Mouse (Mus musculus) heart, adult 18-20 months (tissue): ENCODE measurements around the gene Trpc1. TPM values are rescaled to one million over a fixed set of nuclear protein-coding genes. Genes with fewer than 3 reads are reported as not detected.

Source experiments
- DNase-seq, 2 experiments: peaks; one replicate each; pipeline ENCODE4 v3.0.0; 2021 to 2022; ENCODE audit warnings: mixed read lengths in 1 of 2
- total RNA-seq, 2 experiments: library from RNA; stranded (reverse); gene quantifications; 2 replicates each; pipeline ENCODE4 v1.2.3; 2021

The Trpc1 gene
- total RNA-seq, 2 experiments from 2014 or later: 7.4 to 8.0 TPM

- DNase-seq: no peak
These were observed 53.6 kb downstream of the Trpc1 start for GRCm38 (mm10) chr9:95696581-95696980.

GRCm38 (mm10) chr9:95695023-95695422, 55.2 kb downstream of the Trpc1 start:
- no peak for DNase-seq

DNA sequence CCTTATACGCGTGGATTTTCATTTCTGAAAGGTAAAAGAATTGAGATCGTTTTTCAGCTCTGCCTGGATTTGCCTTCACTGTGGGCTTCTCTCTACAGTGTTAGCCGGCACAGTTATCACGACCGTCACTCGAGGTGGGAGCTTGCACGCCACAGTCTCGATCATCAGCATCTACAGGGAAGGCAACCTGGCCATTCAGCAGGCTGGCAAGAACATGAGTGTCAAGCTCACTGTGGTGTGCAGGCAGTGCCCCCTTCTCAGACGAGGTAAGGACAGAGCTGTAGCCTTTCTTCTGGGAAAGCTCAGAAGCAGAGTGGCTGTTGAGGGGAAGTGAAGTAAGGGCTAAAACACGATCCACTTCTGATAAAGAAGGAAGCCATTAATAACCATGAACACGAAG, 55.6 kb downstream of the Trpc1 start:
- DNase-seq: no peak

DNA sequence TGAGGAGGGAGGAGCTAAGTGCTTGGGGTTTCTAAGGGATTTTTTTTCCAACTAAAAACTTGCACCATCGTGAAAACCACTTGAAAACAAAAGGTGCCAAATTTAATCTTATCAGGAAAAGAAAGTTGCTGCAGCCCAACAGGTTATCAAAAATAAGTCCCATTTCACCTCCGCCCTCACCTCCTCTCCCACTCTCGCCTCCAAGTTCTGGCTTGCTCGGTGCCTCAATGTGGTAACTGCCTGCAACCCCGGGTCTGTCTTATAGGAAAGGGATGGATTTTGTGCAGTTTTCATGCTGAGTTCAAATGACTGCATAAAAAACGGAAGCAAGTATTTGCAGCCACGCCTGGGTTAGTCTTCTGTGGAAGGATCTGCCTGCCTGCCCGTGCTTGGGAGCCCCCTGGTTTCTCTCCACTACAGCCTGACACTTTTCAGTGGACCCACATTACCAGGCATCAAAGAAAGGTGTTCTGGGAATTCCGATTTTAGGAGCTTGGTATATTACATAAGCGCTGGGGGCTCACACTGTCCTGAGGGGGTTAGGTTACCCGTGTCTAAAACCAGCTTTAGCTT, 56.6 kb downstream of the Trpc1 start:
- no peak for DNase-seq

DNA sequence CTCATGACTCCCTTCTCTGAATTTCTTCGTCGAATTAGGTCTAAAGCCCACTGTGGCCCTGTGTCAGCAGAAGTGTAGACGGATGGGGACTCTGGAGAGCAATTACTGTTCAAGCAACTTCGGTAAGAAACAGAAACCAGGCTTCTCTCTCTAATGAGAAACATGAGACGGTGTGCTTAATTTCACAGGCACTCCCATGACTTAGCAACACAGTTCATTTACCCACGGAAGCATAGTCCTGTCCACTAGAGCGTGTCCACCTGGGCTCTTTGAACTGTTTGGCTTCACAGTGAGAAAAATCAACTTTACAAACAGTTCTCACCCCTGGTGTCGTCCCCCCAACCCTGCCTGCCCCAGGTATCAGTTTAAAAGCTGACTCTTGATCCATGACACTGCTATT, 57.4 kb downstream of the Trpc1 start:
- DNase-seq: no peak

DNA sequence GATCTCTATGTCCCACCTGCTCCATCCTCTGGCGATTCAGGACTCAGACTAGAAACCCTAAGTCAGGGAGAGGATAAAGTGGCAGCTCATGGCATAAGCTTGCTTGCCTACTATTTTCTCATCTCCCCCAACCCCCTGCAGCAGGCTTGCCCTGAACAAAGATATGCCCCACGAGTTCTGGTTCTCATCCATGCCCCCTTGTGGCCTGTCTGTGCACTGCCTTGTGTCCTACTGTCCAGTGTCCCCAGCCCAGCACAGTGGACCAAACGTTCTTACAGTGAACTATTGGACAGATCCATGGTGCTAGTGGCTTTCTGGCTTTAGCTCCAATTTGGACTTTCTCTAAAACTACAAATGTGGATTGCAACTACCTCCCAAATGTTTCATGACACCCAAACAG, 62.1 kb downstream of the Trpc1 start:
- DNase-seq: peak; percentile 24 to 73

DNA sequence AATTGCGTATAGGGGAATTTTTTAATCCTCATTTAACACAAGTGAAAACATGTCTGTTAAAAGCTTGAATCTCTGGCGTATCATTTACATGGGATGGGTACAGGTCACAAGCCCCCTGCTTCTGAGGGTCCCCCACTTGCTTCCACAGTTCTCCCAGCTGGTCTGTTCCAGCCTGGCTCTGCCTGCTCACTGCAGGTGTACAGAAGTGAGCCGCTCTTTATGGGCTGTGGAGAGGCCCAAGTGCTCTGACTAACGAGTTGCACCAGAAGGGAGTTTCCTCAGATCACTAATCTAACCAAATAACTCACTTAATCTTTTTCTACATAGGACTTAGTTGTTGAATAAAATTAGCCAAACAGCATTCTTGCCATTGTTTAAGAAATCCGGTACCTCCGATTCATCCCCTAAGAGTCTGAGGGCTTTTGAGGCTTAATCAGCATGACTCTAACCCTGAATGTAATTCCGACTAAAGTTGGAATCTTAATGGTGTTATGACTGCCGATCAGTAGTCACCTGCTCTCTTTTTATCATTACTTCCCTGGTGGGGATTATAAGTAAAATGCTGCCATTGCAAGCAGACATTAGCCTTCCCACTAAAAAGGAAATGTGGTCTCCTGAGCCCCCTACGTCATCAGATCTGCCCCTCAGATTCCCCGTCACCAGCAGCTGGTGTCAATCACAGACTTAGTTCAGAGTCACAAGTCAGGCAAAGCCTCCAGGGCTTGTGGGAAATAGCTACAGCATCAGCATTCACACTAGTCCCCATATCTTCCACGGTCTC, 64.3 kb downstream of the Trpc1 start:
- DNase-seq: no peak

- no peak for DNase-seq
These were observed 69.5 kb downstream of the Trpc1 start for GRCm38 (mm10) chr9:95680691-95681090.

- DNase-seq: no peak
These were observed 70.2 kb downstream of the Trpc1 start for GRCm38 (mm10) chr9:95679966-95680365.

DNA sequence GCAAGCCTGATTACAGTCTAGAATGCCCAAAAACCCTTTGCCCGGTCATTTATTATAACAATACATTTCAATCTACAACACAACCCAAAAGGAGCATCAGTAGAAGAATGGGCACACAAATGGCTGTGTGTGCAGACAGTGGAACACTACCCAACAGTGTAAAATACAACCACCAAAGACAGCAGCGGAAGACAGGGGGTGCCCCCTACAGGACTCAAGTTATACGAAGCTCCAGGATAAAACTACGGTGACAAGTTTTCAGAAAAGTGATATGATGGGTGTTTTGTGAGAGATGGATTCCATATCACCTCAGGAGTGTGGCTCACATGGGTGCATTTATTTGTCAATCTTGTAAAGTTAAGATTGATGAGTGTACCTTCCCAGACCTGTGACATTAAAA, 74.2 kb downstream of the Trpc1 start:
- peak in 1 of 2 experiments; percentile 28 for DNase-seq

DNA sequence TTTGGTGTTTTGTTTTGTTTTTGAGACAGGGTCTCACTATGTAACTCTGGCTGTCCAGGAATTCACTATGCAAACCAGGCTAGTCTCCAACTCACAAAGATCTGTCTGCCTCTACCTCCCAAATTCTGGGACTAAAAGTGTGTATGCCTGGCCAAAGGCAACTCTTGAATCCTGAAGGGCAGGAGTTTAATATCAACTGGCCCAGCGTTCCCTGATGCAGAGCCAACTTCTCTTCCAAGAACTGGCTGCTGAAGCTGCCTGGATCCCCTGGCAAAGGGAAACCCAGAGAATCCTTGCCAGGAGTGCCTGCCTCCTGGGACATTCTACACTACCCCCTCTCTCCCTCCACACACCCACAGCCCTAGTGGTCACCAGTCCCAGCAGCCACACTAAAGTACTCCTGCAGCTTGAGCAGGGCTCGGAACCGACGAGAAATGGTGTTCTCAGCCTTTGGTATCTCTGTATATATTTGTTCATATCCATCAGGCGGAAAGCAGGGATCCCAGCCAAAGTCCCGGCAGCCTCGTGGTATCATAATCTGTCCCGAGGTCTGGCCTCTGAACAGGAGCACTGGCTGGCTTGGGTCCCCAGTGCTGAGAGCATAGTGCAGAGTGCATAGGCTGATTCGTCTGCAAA, 75.0 kb downstream of the Trpc1 start:
- peak; percentile 90 to 91 for DNase-seq

- no peak for DNase-seq
These were observed 77.4 kb downstream of the Trpc1 start for GRCm38 (mm10) chr9:95672760-95673159.

- no peak for DNase-seq
These were observed 77.8 kb downstream of the Trpc1 start for GRCm38 (mm10) chr9:95672331-95672730.

GRCm38 (mm10) chr9:95668306-95668705, 81.9 kb downstream of the Trpc1 start:
- DNase-seq: no peak

DNA sequence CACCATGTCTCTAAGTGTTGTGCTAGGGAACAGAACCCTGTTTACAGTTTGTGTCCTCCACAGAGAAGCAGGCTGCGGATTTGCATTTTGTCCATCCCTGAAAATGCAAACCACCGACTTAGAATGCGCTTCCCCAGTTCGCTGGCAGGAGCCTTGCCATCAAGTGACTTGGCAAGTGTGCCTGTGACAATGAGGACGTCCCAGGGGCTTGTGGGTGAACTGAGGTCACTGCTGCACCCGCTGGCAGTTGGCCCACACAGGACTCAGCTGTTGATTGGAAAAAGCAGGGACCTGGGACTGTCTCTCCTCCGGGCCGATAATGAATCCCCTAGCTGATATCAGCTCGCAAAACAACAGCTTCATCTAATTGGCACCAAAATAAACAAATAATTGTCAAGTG, 82.3 kb downstream of the Trpc1 start:
- DNase-seq: peak; percentile 89 to 91

DNA sequence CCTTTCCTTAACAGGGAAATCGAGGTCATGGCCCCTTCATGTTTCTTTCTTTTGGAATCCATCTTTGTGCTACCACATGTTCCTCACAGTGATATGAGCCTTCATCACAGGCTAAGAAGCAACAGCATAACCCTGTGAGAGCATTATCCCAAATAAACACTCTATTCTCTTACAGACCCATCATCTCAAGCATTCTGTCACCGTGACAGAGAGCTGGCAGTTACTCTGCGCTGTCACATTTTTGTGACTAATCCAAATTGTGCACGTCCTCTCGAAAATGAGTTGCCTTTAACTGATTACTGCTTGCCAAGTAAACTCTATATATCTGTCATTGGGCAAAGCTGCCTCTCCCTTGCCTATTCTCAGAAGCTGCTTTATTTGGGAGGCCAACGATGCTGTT, 84.3 kb downstream of the Trpc1 start:
- peak; percentile 62 to 74 for DNase-seq

GRCm38 (mm10) chr9:95664290-95664989, 85.7 kb downstream of the Trpc1 start:
- DNase-seq: peak in 1 of 2 experiments; percentile 33

GRCm38 (mm10) chr9:95657941-95658340, 92.2 kb downstream of the Trpc1 start:
- DNase-seq: peak; percentile 72 to 75
